Mouse (Mus musculus): ENCODE results near the gene Eml1.
"Not testable (repeated sequence)": the region's sequence is repeated elsewhere in the genome, so short reads cannot be mapped to it uniquely, and the experiment has no call there.

The Eml1 gene

DNA sequence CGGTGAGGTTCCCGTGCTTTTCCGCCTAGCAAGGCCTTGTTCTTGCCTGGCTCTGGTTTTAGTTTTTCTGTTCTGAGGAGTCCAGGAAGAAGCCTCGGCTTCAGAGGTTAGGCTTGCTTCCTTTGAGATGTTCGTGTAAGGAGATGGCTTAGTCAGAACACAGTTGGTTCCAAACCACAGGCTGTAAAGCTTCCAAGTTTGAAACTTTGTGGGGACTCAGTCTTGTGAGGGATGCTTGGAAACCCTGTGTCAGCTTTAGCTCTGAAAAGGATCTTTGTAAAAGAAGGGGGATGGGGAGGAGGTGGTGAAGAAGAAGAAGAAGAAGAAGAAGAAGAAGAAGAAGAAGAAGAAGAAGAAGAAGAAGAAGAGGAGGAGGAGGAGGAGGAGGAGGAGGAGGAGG is 118.3 kb downstream of the Eml1 start:
- DNase-seq = no peak

DNA sequence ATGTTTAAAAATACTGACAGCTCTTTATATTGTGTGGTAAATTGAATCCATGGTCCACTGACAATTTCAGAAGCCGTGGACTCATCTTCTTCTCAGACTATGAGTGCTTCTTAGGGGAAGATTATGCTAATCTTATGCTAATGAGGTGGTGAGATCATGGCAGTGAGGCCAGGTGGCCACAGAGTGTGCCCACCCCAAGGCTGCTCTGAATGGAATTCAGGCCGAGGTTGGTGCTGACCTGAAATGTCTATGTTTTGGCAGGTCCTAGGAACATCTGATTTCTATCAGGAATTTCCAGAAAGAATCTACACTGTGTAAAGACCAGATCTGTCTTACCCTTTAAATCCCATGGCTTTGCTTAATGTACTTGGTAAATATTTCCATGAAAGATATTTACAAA is 119.0 kb downstream of the Eml1 start:
- no peak for DNase-seq

DNA sequence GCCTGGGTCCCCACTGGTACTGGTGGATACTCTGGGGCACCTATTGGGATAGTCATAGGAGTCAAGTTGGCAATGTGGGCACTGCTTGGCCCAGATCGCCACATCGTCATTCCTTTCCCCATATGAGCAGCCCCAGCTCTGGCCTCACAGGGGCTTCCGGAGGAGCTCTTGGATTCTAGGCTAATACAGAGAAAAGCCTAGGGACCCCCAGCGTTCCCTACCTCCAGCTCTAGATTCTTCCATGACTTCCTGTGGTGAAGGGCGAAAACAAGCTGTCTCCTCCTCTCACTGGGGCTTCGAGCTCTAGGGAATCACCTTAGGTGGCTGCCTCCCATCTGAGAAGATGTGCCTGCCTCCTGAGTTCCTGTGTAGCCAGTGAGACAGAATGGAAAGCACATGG is 119.6 kb downstream of the Eml1 start:
- DNase-seq = no peak

DNA sequence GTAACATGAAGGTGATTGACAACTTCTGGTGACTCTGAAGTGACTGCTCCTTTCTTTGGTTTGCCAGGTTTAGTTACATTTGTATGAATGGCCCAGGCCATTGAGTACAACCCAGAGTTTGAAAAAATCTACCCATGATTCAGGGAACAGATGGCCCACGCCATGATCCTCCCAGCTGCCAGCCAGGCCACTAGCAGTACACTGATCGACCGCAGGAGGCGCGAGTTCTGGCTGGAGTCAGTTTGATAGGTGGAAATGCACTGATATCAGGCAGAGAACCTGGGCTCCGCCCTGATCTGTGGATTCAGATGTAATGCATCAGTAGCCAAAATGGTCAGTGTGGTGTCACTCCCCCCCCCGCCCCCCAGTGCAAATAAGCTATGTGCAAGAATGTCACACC is 120.2 kb downstream of the Eml1 start:
- no peak for DNase-seq

DNA sequence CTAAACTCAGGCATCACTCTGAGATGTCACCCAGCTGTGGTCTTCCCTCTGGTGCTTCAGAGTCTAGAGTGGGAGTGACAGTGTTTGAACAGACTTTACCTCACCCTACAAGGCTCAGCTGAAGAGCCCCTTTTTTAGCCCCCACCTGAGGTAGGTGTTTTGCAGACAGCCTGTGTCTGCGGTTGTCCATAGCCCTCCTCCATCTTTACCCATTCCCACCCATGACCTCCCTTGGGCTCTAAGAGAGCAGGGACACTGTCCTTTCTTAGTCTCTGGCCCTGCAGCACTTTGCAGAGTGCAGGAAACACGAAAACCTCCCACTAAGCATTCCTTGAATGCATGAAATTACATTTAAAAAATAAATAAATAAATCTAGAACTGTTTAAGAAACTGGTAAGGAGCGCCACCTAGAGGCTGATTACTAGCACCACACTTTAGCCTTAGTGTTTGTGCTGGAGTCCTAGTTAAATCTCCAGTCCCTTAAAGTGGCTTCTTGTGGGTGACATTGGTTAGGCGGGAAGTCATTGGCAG is 123.3 kb downstream of the Eml1 start:
- DNase-seq = no peak

DNA sequence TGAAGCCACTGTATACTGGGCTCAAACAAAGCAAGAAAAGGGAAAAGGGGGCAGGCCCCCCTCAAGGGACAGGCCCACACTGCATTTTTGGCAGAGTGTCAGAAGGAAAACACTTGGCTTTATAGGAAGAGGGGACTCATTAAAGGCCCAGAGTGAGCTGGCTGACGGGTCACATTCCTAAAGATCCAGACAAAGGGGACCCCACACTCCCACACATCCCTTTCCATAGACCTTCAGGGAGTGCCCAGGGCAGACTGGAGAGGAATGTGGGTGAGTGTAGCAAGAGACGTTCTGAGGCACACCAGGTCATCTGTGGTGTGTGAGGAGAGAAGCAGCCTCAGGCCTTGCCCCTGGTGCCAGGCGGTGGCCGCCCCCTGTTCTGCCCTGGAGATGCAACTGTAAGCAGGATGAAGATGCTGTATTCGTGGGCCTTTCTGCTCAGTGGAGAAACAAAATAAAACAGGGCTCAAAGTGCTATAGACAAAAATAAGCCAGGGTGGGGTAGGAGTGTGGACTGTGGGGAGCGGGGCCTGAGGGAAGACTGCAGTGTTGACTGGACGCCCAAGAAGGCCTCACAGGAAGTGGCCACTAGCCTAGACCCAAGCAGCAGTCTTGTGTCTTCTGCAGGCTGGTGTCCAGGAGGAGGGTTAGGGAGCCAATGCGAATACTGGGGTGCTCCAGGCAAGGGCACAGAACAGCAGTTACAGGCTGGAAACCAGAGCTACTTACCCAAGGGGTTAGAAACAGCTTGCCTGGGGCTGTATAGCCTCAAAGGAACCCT is 124.9 kb downstream of the Eml1 start:
- no peak for DNase-seq

DNA sequence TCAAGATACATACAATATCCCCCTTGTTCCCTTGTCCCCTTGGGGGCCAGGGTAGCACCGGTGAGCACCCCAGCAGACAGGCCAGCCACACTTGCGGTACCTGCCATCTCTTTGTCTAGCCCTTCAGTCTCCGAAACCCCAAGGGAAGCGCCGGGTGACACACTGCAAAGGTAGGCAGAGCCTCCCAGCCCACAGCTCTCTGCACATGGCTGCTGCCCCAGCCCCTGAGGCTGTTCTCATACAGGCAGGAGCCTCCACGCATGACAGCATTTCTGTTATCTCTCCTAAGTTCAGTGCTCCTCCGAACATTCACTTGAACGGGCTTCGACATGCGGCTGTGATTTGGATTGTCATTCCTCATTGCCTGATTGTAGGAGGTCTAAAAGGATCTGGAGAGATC is 132.3 kb downstream of the Eml1 start:
- no peak for DNase-seq

DNA sequence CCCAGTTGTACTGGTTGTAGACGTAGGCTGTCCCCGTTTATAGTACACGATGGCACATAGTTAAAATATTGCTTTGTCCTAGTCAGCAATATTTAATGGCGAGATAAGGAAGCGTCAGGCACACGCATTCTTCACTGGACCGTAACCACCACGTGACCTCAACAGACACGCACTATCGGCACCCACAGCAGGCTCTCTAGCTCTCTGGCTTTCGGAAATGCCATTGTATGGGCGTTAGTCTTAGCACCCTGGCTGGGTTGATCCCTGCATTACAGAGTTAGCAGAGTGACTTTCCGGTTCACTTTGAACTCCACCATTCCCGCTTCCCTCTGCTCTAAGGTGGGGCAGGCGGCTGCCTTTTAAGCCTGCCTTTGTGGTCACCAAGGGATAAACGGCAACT is 132.8 kb downstream of the Eml1 start:
- DNase-seq = no peak

DNA sequence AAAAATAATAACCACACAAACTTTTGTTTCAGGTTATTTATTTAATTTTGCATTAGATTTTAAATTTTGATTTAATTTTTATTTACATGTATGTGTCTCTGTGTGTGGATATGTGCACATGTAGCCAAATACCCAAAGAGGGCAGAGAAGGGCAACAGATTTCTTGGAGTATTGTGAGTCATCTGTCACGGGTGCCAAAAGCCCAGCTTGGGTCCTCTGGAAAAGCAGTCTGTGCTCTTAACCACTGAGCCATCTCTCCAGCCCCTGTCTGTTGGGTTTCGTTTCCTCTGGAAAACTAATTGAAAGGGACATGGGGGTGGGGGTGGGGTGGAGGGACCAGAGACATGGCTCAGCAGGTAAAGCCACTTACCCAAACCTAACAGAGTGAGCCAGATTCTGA is 135.1 kb downstream of the Eml1 start:
- DNase-seq = no peak

DNA sequence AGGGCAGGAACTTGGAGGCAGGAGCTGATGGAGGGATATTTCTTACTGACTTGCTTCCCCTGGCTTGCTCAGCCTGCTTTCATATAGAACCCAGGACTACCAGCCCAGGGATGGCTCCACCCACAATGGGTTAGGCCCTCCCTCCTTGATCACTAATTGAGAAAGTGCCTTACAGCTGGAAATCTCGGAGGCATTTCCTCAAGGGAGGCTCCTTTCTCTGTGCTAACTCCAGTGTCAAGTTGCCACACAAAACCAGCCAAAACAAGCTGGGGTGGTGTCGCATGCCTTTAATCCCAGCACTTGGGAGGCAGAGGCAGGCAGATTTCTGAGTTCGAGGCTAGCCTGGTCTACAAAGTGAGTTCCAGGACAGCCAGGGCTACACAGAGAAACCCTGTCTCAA is 136.3 kb downstream of the Eml1 start:
- DNase-seq = not testable (repeated sequence)

DNA sequence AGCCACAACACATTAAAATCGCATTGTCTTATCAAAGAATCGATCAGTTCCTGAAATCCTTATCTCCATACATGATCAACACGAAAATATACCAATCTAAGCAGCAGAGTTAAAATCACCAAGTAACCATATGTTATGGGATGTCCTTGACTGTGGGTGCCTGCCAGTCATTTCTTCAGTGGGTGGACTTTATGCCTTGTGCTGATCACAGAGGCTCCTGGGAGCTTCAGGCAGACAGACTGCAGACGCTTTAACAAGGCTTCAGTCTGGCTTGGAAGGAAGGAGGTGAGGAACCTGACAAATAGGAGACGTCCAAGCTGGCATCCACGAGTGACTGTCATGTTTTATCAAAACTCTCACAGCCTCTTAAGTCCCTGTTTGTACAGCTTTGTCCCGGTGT is 139.8 kb downstream of the Eml1 start:
- no peak for DNase-seq

DNA sequence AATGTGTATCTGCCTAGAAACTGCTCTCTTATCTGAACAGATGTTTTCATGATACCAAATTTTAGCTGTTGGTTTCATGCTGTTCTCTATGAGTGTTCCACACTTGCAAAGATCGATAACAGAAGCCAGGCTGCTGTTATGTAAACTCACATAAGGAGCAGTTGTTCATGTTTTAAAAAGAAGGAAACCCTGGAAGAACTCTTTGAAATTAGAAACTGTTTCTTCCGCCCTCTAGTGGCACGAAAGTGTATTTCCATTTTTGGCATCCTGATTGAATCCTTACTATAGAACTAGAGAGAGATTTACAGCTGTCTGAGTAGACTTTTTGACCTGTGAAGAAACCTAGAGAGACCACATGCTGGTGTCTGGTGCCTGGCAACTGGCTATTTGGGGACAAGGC is 140.3 kb downstream of the Eml1 start:
- no peak for DNase-seq

DNA sequence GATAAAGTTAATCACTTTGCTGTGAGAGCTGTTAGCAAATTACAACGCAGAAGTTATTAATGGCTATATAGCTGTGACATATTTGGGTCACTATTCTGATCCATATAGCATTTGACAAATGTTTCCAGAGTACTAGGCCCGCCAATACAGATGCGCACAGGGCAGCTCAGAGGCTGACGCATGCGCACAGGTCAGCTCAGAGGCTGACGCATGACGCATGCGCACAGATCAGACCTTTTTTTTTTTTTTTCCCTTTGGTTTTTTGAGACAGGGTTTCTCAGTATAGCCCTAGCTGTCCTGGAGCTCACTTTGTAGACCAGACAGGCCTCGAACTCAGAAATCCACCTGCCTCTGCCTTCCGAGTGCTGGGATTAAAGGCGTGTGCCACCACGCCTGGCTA is 144.7 kb downstream of the Eml1 start:
- DNase-seq = no peak

DNA sequence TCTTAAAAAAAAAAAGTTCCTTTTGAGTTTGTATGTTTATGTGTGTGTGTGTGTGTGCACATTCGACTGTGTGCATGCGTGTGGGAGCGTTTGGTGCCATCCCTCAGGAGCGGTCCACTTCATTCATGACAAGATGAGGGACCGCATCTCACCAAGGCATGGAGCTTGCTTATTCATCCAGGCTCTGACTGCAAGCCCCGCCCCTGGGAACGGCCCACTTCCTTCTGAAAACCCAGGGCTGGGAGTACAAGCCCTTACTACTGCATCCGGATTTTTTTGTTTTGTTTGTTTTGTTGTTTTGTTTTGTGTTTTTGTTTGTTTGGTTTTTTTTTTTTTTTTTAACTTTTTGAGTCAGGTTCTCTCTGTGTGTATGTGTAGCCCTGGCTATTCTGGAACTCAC is 148.6 kb downstream of the Eml1 start:
- no peak for DNase-seq

DNA sequence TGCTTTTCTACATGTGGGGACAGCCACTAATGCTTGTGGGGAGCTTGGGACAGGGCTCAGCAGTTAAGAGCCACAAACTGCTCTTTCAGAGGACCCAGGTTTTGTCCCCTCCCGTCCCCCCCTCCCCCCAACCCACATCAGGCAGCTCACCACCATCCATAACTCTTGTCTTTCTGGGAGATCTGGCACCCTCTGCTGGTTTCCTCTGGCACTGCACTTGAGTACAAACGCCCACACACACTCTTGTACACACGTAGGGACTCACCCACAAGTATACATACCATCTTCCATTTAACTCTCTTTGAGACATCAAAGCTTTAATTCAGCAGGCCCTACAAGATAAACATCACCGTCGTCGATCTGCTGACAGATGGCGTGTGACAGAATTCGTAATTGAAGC is 158.5 kb downstream of the Eml1 start:
- no peak for DNase-seq

DNA sequence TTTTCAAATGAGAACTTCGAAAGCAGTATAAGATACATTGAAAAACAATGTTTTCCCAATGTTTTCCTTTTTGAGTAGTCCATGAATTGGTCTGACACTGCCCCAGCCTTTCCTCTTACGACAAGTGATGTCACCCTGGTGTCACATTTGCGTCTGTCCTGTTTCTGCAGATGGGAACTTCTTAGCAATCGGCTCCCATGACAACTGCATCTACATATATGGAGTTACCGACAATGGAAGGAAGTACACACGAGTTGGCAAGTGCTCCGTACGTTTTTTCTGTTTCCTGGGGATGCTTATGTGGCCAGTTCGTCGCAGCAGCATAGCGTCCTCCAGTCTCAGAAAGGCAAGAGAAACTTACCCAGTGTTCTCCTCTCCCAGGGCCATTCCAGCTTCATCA is 163.7 kb downstream of the Eml1 start:
- no peak for DNase-seq

DNA sequence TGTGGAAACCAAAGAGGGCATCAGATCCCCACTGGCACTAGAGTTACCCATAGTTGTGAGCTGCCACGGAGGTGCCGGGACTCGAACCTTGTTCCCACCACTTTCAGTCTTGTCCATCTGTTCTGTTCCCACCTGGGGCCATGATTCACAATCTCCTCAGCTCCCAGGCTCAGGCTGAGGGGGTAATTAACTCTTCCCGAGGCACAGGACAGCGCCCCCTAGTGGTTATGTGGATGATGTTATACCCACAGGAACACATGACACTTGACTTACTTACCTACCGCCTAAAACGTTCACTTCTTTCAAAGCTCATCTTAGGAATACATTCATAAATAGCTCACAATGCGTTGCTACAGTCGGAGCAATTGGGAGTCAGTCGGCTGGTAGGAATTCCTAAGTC is 165.7 kb downstream of the Eml1 start:
- no peak for DNase-seq

DNA sequence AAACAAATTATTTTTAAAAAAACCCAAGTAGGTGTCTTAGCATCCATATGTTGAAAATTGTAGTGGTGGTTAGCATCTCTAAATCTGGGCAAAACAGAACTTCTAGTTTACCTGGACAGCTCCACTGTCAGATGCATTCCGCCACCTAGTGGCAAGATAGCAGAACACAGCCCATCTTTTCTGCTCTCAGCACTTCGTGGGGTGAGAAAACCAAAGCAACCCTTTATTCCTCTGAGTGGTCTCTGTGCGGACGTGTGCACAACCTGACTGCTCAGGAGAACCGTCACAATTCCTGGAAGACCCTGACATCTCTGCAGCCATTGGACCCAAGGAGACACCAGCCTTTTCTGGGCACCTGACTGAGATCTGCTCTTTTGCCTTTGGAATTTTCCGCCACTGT is 170.3 kb downstream of the Eml1 start:
- peak; percentile 45 for DNase-seq

DNA sequence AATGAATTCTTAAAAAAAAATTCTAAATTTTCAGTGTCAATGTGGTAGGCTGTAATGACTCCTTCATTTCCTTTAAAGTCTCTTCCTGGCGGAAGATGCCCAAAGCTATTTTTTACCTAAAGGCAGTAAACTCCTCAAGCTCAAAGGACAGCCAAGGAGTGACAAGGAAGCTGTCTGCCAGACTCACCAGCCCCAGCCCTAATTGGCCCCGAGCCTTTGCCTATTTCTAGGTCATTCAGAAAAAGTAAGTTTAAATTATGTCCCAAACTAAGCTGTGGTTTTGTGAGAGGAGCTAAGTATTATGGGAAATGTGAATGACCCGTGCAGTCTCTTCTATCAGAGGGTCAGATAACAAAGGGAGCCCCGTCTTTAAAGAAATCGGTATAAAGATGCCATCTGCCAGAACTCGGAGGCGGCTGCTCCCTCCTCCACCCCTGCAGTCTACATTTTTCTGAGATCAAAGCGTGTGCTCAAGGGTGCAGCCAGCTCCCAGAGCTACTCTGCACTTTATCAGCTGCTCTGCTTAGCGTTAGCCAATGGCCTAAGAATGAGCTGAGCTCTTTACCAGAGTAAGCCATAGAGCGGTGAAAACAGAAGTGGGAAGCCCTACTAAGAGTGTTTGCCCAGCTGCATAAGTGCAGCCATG is 175.9 kb downstream of the Eml1 start:
- no peak for DNase-seq

DNA sequence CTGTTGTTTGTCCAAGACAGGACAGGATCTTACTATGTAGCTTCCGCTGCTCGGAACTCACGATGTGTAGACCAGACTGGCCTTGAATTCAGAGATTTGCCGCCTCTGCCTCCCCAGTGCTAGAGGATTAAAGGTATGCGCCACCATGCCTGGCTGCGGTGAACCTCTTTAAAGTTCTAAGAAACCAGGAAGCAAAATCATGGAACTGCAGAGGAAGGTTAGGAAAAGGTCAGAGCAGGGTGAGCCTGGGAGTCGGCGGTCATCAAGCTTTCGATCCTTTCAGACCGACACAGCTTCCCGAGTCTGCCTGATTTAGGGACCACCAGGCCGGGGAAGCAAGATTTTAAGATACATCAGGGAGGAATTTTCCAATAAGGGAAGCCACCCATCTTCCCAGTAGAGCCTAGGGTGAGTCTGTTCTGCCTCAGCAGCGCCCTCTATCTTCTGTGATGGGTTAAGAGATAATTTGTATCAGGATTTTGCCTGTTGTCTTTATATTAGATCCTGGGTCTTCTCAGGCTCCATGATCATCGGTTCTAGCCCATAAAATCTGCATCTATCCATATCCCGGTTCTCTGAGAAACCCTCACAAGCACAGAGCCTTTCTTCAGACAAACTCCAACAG is 176.6 kb downstream of the Eml1 start:
- no peak for DNase-seq

DNA sequence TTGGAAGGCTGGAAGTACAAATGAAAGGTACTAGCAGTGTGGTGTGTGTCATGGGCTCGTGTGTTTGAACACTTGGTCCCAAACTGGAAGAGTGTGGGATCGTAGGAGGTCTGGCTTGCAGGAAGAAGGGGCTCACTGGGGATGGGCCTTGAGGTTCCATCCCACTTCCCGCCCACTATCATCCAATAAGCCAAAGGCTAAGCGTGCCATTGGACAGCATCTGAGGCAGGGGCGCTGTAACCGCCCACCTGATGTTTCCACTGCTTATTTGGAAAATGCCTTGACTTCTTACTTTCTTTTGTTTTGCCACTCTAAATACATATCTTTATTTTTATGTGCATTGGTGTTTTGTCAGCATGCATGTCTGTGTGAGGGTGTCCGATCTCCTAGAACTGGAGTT is 181.0 kb downstream of the Eml1 start:
- DNase-seq = no peak

DNA sequence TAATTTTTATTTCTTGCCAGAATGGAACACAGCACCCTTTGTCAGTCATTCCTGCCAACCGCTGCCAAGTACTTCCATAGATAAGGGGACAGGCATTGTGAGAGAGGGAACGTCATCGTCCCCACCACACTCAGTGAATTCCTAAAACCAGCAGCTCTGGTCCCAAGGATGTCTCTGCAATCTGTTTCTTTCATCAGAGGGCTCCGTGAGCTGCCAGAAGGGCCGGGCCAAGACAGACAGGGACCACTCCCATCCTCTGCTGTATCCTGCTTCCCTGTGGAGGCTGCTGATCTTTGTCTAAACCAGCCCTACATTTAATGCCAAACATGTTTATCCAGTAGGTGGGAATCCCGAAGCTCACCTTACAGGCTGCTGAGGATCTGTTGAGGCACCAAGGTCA is 182.3 kb downstream of the Eml1 start:
- DNase-seq = no peak

DNA sequence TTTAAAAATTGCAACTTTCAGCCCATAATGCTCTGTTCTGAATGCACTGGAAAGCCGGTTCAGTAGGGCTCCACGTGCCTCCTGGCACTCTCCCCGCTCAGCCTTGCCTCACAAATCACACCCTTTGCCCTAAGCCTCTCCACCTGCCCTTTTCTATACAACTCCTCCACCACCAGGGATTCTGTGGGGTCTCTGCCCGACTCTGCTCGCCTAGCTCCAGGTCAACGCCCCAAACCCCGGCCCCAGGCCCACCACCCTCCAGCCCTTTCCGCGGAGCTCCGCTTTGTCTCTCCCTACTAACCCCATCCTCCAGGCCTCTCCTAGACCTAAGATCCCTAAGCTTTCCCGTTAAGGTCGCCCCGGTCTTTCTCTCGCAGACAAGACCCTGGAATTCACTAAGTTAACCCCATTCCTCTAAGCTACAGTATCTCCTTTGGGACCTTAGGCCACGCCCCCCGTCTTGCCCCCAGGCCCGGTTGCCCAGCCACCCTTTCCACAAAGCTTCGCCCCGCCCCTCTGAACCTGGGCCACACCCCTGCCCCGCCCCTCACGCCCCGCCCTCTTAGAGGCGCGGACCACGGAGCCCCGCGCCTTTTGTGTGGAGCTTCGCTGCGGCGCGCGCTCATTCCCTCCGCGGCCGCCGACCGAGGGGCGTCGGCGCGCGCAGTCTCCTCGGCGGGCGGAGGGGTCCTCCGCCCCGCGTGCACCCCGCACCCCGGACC is 183.5 kb downstream of the Eml1 start, which contains the start of gene Evl:
Gene Evl (plus strand): TSS at position 601 of the 722 bp plus-strand sequence.
- DNase-seq = peak; percentile 82
